Mouse (Mus musculus): ENCODE data around the gene Plpp4.

DNA sequence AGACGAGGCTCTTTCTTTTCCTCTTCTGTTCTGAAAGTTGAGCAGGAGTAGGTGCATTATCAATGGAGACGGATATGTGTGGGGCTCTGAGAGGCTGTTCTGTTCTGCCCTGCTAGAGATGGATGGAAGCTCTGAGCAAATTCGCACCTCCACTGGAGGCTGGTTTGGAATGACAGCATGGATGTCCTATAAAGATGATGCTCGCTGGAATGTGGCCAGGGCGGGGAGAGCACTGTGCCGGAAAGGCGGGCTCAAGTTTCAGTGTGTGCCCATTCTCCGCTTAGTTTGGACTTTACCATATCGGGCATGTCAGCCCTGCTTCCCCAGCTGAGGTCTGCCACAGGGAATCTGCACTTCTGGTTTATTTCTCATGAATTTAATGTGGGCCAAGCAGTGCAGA is 35.9 kb upstream of the Plpp4 start:
- TF ChIP-seq GATA1 (IDR thresholded peaks at IDR 0.05; ENCODE audit: borderline replicate concordance, low read length) (no peak), FLI1 (IDR thresholded peaks at IDR 0.05; ENCODE audit: low read length) (no peak)
